In genomic region chr10:116853159-116853845, GRCm38 (mm10) we compare ENCODE assay signal across 19 mouse cellular contexts. TPM values are rescaled to one million over a fixed set of nuclear protein-coding genes. Genes with fewer than 3 reads are reported as not detected.
DNase-seq lines count a peak whose midpoint lies in the region; ATAC-seq and TF ChIP-seq lines count a peak whose summit lies in the region.
"Had no signal": no experiment of that assay in that cellular context is flagged by ENCODE, and none has a peak within 500 bp of the region (broad histone marks: within the 10 kb centered on the region; RNA-seq: fewer than 3 reads in every experiment).

No protein-coding gene starts in this region.

- H3K27me3 ChIP-seq in megakaryocyte, embryonic 14.5 days (replicated peaks) = peaks cover 8% of the 10 kb centered on the region
- H3K27me3 ChIP-seq: embryonic facial prominence, embryonic 13.5 days; forebrain, embryonic 15.5 days; heart, embryonic 12.5 days; hindbrain, embryonic 15.5 days had no signal

- intact Hi-C loops in heart, postnatal 14 days (cut with DNase I) = no loop called here

- H3K4me1 ChIP-seq in megakaryocyte, embryonic 14.5 days = peaks cover 9% of the 10 kb centered on the region; the same call in 1 of the 2 replicates
- H3K4me1 ChIP-seq: forebrain, embryonic 15.5 days; heart, embryonic 12.5 days had no signal

- TF ChIP-seq CTCF in brain, embryonic 14.5 days (IDR thresholded peaks at IDR 0.05; ENCODE audit: borderline replicate concordance, extremely low read depth, insufficient read depth, insufficient read length) = no peak

- peak; percentile 31 for DNase-seq in heart, adult 11 months
- no peak for DNase-seq in heart, postnatal 14 days
- peak; percentile 51 for DNase-seq in brain, embryonic 14.5 days (ENCODE audit: low read depth)
- DNase-seq in mesoderm, embryonic 11.5 days (ENCODE audit: low read depth, low spot score) = peak; percentile 14
- DNase-seq in gastrocnemius, postnatal 25 days = no peak
- DNase-seq: adrenal gland, postnatal 14 days; cerebellum, adult 18-20 months; cerebellum, adult 9-11 months; cerebellum, postnatal 36 days; gastrocnemius, postnatal 10 days; heart, postnatal 36 days; kidney, adult 11 months had no signal

- H3K36me3 ChIP-seq in megakaryocyte, embryonic 14.5 days (replicated peaks; ENCODE audit: low read length) = no peaks in the 10 kb centered on the region
- H3K36me3 ChIP-seq: embryonic facial prominence, embryonic 13.5 days; forebrain, embryonic 15.5 days; heart, embryonic 12.5 days; hindbrain, embryonic 15.5 days had no signal

- H3K4me3 ChIP-seq in megakaryocyte, embryonic 14.5 days (replicated peaks) = peak overlapping the region; percentile 23
- H3K4me3 ChIP-seq: embryonic facial prominence, embryonic 13.5 days; forebrain, embryonic 15.5 days; heart, embryonic 12.5 days; hindbrain, embryonic 15.5 days had no signal

- no peak for ATAC-seq in megakaryocyte, adult 5-6 weeks (ENCODE audit: poor library complexity, severe bottlenecking)
- ATAC-seq: forebrain, embryonic 15.5 days had no signal

- TF ChIP-seq POLR2A in brain, embryonic 14.5 days (IDR thresholded peaks at IDR 0.05; ENCODE audit: borderline replicate concordance, extremely low read depth, insufficient read depth, insufficient read length, poor library complexity, severe bottlenecking) = no peak

- H3K9me3 ChIP-seq in megakaryocyte, embryonic 14.5 days = no peaks in the 10 kb centered on the region
- H3K9me3 ChIP-seq: embryonic facial prominence, embryonic 13.5 days; forebrain, embryonic 15.5 days; heart, embryonic 12.5 days; hindbrain, embryonic 15.5 days had no signal

RNA-seq across cellular contexts. Expression of gene Myrfl, which starts 43.4 kb away (rescaled TPM):
- total RNA-seq in heart, postnatal 14 days (2021) = under 1 TPM; 0.72 to 0.76 TPM
- polyA plus RNA-seq in megakaryocyte, embryonic 14.5 days (2012; ENCODE audit: insufficient read depth, low replicate concordance) = not detected in 2 replicates
- 0.09 TPM in 1 of 2 replicates, not detected in the other for total RNA-seq in megakaryocyte, adult 5-6 weeks (2015)
- not detected in 2 replicates for total RNA-seq in megakaryocyte, adult 5-6 weeks (2017)
- 0.05 and 0.10 TPM in 2 replicates for polyA plus RNA-seq in brain, embryonic 14.5 days (2012; rRNA removed)
- total RNA-seq in gastrocnemius, postnatal 25 days (2021) = under 1 TPM in 1 of 2 experiments, not detected in 1; 0.18 TPM
- total RNA-seq: adrenal gland, postnatal 14 days; MEL had no signal

Comparison
In these comparisons a context has a peak if more than half of its experiments do, and no peak if none do; other contexts are left out.
1. DNase-seq: peak in heart, adult 11 months (single experiment), brain, embryonic 14.5 days (single experiment) and mesoderm, embryonic 11.5 days (single experiment); none in heart, postnatal 14 days (0 of 2) and gastrocnemius, postnatal 25 days (single experiment).